Mouse (Mus musculus) olfactory bulb, adult 2 months (tissue): Measurements from ENCODE around the gene Lgi4. TPM values are rescaled to one million over a fixed set of nuclear protein-coding genes. Genes with fewer than 3 reads are reported as not detected.

Experiments used
- H3K27ac ChIP-seq: fragments of 200-500 bp; 2 replicates; pipeline ENCODE4 v1.5.1; 2012; ENCODE audit warnings: low read depth, low read length; ENCODE audit not compliant: insufficient read depth
- H3K4me1 ChIP-seq: fragments of 200-500 bp; 2 replicates; pipeline ENCODE4 v1.6.1; 2012; ENCODE audit warnings: low read length; ENCODE audit not compliant: control insufficient read depth, insufficient read depth
- H3K4me3 ChIP-seq: fragments of 200-500 bp; 2 replicates; pipeline ENCODE4 v1.5.1; 2012; ENCODE audit warnings: mild to moderate bottlenecking, low read depth, low read length, moderate library complexity; ENCODE audit not compliant: insufficient read depth
- CTCF ChIP-seq: fragments of 200-500 bp; IDR thresholded peaks from 2 replicates; pipeline ENCODE4 v1.5.1; 2012; ENCODE audit warnings: low read depth, mild to moderate bottlenecking, low read length, moderate library complexity; ENCODE audit not compliant: insufficient read depth
- POLR2A ChIP-seq: fragments of 200-500 bp; IDR thresholded peaks from 2 replicates; pipeline ENCODE4 v1.6.1; 2012; ENCODE audit warnings: mild to moderate bottlenecking, low read depth, low read length, moderate library complexity; ENCODE audit not compliant: insufficient read depth
- WGBS: fragments of 180-500 bp; shearing (Covaris S2); methylation state at CpG from one replicate; pipeline ENCODE4 v1.1.7; 2018; 5-methylcytosine and 5-hydroxymethylcytosine counted together
- polyA plus RNA-seq: library from polyadenylated mRNA; stranded (reverse); fragments of >200 nt; gene quantifications from 2 replicates; pipeline ENCODE4 v1.2.4, GENCODE M21; 2012; ENCODE audit warnings: low replicate concordance; ENCODE audit not compliant: missing spikeins, insufficient read depth, insufficient read length

The Lgi4 gene
- polyA plus RNA-seq, 1 experiment, result not detected

DNA sequence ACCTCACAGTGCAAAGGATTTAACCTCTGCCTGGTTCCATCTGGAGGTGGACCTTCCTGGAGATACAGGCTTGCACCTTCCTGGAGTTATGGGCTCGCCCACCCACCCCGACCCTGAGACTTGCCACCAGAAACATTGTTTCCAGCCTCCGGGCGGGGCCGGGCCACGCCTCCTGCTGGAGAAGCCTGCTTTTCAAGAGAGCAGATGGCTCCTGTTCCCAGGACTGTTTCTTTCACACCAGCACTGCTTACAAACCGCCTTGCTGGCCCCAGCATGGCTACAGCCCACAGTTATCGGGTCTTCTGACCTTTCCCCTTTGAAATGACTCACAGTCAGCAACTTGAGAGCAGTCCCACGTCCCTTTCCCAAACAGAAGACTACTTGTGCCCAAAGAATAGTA lies 13.2 kb downstream of the Lgi4 start:
- 0 out of 2 replicates have a peak, but pooled peaks cover 4% of the 10 kb centered on the region for H3K4me1 ChIP-seq
- no peak overlapping the region for H3K4me3 ChIP-seq
- WGBS, result 75% methylated on average over 9 of the region's 9 CpGs
- TF ChIP-seq CTCF, result no peak
- no peak for TF ChIP-seq POLR2A
- H3K27ac ChIP-seq, result no peak overlapping the region

DNA sequence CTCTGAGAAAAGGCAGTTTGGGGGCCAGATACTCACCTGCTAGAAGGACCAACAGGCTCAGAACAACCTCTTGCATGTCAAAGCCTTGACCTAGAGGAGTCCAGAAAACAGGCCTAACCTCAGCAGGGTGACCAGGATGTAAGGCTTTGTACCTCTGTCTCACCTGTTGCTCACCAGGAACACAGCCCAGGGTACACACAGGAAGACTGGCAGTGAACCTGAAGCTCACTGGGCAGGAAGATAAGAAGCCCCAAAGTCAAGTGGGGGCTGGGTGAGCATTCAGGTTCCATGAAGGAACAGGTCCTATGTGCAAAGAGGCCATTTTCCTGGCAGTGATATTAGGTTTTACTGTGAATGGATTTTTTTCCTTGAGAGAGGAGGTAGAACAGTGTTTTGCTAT lies 14.4 kb downstream of the Lgi4 start:
- TF ChIP-seq CTCF (no peak), POLR2A (no peak)
- no peak overlapping the region for H3K27ac ChIP-seq
- no peak overlapping the region for H3K4me3 ChIP-seq
- peaks cover 4% of the 10 kb centered on the region; the same call in 1 of the 2 replicates for H3K4me1 ChIP-seq

DNA sequence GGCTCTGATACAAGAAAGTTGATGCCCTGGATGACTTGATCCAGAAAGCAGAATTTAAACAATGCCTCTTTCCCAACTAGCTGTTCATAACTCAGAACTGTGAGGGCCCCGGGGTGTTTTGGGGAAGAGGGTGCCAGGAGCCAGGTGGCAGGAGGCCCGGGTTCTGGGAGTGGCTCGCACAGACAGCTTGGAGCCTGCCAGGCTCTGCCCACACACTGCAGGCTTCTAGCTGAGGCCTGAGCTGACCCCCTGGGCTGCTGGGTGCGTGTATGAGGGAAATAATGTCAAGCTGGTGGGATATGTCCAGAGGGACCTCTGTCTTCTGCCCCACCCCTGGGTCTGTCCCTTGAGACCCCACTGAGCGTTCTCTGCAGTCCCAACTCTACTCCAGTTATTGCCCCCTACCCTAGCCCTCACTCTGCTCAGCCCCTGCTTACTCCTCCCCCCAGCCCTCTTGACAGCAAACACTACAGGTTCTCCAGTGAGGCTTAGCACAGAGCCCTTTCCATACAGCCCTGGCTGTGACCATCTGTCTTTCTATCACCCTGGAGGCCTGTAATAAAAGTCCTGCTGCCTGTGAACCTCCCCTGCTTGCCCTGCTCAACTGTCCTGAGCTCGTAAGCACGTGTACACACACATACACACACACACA lies 15.0 kb downstream of the Lgi4 start:
- Histone ChIP-seq H3K4me1 (peaks cover 4% of the 10 kb centered on the region; the same call in 1 of the 2 replicates), H3K4me3 (no peak overlapping the region), H3K27ac (no peak overlapping the region)
- 58% methylated on average over 7 of the region's 7 CpGs for WGBS
- no peak for TF ChIP-seq CTCF

DNA sequence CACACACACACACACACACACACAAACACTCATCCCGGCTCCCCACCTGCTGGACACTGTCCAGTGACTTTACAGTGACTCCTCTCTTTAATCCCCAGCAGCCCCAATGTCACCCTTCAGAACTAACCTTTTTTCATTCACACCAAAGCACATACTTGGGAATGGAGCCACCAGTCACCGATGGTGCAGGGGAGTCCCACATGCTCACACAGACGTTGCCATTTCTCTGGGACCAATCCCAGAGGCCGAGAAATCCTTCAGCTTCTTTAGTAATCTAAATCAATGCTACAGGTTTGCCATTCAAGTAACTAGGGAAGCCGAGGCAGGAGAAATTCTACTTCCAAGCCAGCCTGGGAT lies 15.5 kb downstream of the Lgi4 start:
- 73% methylated on average over 5 of the region's 5 CpGs for WGBS
- TF ChIP-seq CTCF (no peak), POLR2A (no peak)

DNA sequence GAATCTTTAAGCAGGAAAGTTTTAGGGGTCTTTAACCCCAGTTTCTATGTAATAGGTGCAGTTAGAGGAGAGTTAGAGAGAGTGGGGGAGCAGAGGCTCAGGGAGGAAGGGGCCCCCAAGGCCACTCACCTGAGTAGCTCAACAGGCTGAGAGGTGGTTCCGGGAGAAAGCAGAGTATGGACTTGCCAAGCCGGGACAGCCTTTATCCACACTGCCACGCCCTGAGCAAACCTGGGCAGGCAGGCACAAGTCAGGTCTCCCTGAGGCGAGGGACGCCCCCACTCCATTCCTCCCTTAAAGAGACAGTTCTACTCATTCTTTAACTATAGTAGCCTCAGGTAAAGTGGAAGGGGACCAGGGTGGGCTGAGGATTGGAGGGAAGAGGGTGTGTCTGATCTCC lies 17.4 kb downstream of the Lgi4 start, which contains the start of gene Fxyd3:
Gene Fxyd3 (minus strand): TSS at position 213 of the 400 bp plus-strand sequence.
- peaks cover 4% of the 10 kb centered on the region; the same call in 1 of the 2 replicates for H3K4me1 ChIP-seq
- WGBS, result 81% methylated on average over 5 of the region's 5 CpGs
- TF ChIP-seq CTCF (no peak), POLR2A (no peak)
- H3K27ac ChIP-seq, result peak within 1 kb of the TSS; percentile 71
- no peak within 1 kb of the TSS for H3K4me3 ChIP-seq

More for the DNA sequence above, 15.5 kb downstream of the Lgi4 start:
- Histone ChIP-seq H3K4me3 (no peak overlapping the region), H3K27ac (no peak overlapping the region), H3K4me1 (peaks cover 4% of the 10 kb centered on the region; the same call in 1 of the 2 replicates)

DNA sequence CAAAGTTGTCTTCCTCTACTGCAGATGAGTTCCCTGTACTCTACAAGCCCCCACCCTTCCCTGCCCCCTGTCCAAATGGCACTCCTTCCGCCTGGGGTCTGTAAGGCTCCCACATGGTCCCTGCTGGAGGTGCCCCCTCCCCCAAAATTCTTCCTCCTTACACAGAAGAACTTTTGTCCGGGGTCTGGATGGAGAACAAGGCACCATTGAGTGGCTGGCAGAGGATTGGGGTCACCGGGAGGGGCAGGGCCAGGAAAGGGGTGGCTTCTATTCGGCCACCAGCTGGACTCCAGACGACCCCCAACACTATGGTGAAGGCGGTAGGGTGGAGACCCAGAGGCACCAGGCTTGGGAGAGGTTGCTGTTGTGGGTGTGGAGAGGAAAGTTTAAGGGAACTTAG lies 18.3 kb downstream of the Lgi4 start:
- no peak for TF ChIP-seq CTCF
- no peak for TF ChIP-seq POLR2A
- Histone ChIP-seq H3K4me3 (no peak overlapping the region), H3K4me1 (peaks cover 4% of the 10 kb centered on the region; the same call in 1 of the 2 replicates), H3K27ac (peak overlapping the region; percentile 43; the same call in 1 of the 2 replicates)
- 24% methylated on average over 6 of the region's 6 CpGs for WGBS

DNA sequence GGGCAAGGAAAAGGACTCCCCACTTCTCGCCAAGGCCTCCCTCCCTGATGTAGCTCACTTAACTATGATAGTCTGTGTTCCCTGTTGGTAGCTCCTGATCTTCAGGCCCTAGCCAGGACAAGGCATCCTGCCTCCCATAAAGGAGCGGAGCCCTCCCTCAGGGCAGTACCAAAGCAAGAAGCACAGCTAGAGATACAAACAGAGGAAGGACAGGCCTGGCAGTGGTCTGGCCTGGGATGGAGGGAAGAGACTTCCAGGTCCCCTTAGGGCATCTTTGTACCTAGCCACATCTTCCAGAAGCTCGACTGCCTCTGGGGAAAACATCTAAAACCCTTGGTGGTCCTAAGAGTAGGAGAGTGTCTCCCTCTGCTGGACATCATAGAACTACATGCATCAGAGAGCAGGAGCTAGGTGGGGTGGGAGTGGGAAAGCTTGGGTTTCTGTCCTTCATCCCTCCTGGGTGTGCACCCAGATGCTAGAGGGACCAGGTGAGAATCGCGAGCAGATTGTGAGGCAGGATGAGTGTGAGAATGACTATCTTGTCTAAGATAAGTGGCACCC lies 18.8 kb downstream of the Lgi4 start:
- peak overlapping the region; percentile 43 for H3K27ac ChIP-seq
- WGBS, result 39% methylated on average over 5 of the region's 5 CpGs
- peak; percentile 29; the same call in 1 of the 2 replicates for TF ChIP-seq CTCF
- TF ChIP-seq POLR2A, result no peak
- peaks cover 7% of the 10 kb centered on the region for H3K4me1 ChIP-seq
- no peak overlapping the region for H3K4me3 ChIP-seq

DNA sequence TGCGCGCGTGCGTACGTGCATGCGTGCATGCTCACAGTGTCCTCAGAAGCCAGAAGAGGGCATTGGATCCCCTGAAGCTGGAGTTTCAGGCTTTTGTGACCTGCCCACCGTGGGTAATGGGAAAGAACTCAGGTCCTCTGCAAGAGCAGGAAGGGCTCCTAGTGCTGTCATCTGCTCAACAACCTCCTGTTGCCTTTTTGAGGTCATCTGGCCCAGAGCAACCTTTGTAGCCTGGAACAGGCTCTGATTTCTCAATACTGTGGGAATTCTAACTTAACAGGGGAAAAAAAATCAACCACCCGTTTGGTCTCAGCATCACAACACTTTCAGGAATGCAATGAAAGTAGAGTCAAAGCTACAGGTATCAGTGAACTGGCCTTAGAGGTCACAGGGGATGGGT lies 20.5 kb downstream of the Lgi4 start:
- 92% methylated on average over 8 of the region's 8 CpGs for WGBS
- Histone ChIP-seq H3K4me1 (peaks cover 9% of the 10 kb centered on the region), H3K4me3 (no peak overlapping the region), H3K27ac (no peak overlapping the region)
- no peak for TF ChIP-seq CTCF
- no peak for TF ChIP-seq POLR2A

DNA sequence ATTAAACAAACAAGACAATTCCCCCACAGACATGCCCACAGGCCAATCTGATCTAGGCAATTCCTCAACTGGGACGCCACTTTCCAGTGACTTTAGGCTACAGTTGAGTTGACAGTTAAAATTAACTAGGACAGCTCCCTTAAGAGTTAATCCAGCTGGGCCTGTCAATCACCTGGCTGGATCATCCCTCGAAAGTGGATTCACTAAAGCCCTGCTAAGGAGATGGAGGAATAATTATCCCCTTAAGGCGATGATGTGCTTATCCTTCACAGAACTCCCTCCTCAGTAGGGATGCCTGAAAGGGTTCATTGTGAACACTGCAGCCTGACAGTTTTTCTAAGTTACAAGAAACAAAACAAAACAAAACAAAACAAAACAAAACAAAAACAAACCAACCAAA lies 21.5 kb downstream of the Lgi4 start:
- whole genome bisulfite sequencing, result 55% methylated on average over 3 of the region's 3 CpGs
- Histone ChIP-seq H3K27ac (no peak overlapping the region), H3K4me1 (peaks cover 13% of the 10 kb centered on the region), H3K4me3 (no peak overlapping the region)
- TF ChIP-seq POLR2A (no peak), CTCF (no peak)
